In the genomic region with DNA sequence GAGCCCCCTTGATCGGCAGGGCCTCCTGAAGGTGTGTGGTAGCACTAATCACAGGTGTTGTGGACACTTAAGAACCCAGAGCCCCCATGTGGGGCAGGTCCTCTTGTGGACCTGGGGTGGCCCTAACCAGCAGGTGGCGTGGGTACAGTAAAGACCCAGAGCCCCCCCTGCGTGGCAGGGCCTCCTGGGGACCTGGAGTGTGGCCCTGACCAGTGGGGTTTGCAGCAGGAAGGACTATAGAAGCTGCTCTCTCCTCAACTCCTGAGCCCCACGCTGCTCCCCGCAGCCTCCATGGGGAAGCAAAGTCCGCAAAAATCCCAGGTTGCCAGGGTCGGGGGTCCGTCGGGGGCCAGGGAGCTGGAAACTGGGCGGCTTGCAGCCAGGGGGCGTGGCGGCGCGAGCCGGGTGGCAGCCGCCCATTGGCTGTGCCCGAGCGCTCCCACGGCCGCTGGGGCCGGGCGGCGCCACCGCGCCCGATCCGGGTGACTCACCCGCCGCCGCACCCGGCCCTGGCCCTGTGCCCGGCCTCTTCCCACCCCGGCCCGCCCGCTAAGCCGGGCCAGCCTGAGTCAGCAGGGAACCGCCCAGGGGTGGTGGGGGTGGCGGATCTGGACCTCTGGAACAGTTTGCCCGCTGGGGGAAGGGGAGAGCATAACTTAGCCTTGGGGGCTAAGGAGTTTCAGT, we compare ENCODE assay signal across 8 mouse cellular contexts. TPM values are rescaled to one million over a fixed set of nuclear protein-coding genes. Genes with fewer than 3 reads are reported as not detected.
DNase-seq lines count a peak whose midpoint lies in the region; ATAC-seq and TF ChIP-seq lines count a peak whose summit lies in the region.

No protein-coding gene starts in this region.

- peaks cover 19% of the 10 kb centered on the region for H3K4me1 ChIP-seq in embryonic fibroblast, embryonic 13.5 days (ENCODE audit: control insufficient read depth, insufficient read depth, low read length)
- H3K4me1 ChIP-seq in heart, embryonic 10.5 days = peaks cover 32% of the 10 kb centered on the region
- H3K4me1 ChIP-seq in kidney, embryonic 14.5 days (ENCODE audit: control insufficient read depth, insufficient read depth, low read length) = peaks cover 32% of the 10 kb centered on the region
- H3K4me1 ChIP-seq in limb, embryonic 15.5 days = peaks cover 60% of the 10 kb centered on the region
- H3K4me1 ChIP-seq in midbrain, embryonic 16.5 days (ENCODE audit: control insufficient read depth, insufficient read depth, low read length) = peaks cover 7% of the 10 kb centered on the region

- TF ChIP-seq CTCF in embryonic fibroblast, embryonic 13.5 days (IDR thresholded peaks at IDR 0.05; ENCODE audit: borderline replicate concordance, insufficient read depth, low read length) = no peak

- H3K4me2 ChIP-seq in kidney, embryonic 14.5 days (replicated peaks; ENCODE audit: low read depth, low read length) = peak overlapping the region; percentile 58
- peak overlapping the region; percentile 56 for H3K4me2 ChIP-seq in limb, embryonic 15.5 days
- H3K4me2 ChIP-seq in midbrain, embryonic 16.5 days (ENCODE audit: low read length) = peak overlapping the region; percentile 88

- H3K9ac ChIP-seq in kidney, embryonic 14.5 days (ENCODE audit: low read depth, low read length) = peak overlapping the region; percentile 57
- 0 out of 2 replicates have a peak overlapping the region, but pooled peaks have one; percentile 0 for H3K9ac ChIP-seq in limb, embryonic 15.5 days
- H3K9ac ChIP-seq in midbrain, embryonic 16.5 days (ENCODE audit: low read depth, low read length) = peak overlapping the region; percentile 78

- H3K27me3 ChIP-seq in heart, embryonic 10.5 days (ENCODE audit: insufficient read depth, poor library complexity, severe bottlenecking) = peaks cover 35% of the 10 kb centered on the region
- no peaks in the 10 kb centered on the region for H3K27me3 ChIP-seq in kidney, embryonic 14.5 days (ENCODE audit: control insufficient read depth, insufficient read depth, low read length)
- no peaks in the 10 kb centered on the region for H3K27me3 ChIP-seq in limb, embryonic 15.5 days
- no peaks in the 10 kb centered on the region for H3K27me3 ChIP-seq in midbrain, embryonic 16.5 days (ENCODE audit: control insufficient read depth, insufficient read depth, low read depth, low read length)

- H3K9me3 ChIP-seq in heart, embryonic 10.5 days = no peaks in the 10 kb centered on the region
- no peaks in the 10 kb centered on the region for H3K9me3 ChIP-seq in kidney, embryonic 14.5 days (ENCODE audit: control insufficient read depth, low read length)
- H3K9me3 ChIP-seq in limb, embryonic 15.5 days = no peaks in the 10 kb centered on the region
- H3K9me3 ChIP-seq in midbrain, embryonic 16.5 days (replicated peaks; ENCODE audit: control insufficient read depth, low read length, poor library complexity, severe bottlenecking) = no peaks in the 10 kb centered on the region

- peak; percentile 93 for ATAC-seq in kidney, embryonic 14.5 days (ENCODE audit: low FRiP score, low TSS enrichment)
- ATAC-seq in limb, embryonic 15.5 days (ENCODE audit: insufficient number of reproducible peaks, low FRiP score, low TSS enrichment, low read depth) = peak; percentile 70
- ATAC-seq in midbrain, embryonic 16.5 days = peak; percentile 69

- WGBS in heart, embryonic 10.5 days = 3% methylated on average over 39 of the region's 39 CpGs
- WGBS in kidney, embryonic 14.5 days = 3% methylated on average over 29 of the region's 39 CpGs
- under 1% methylated on average over 39 of the region's 39 CpGs for WGBS in limb, embryonic 15.5 days
- 2% methylated on average over 38 of the region's 39 CpGs for WGBS in midbrain, embryonic 16.5 days

- H3K36me3 ChIP-seq in heart, embryonic 10.5 days = no peaks in the 10 kb centered on the region
- H3K36me3 ChIP-seq in kidney, embryonic 14.5 days (ENCODE audit: control insufficient read depth, insufficient read depth, low read length) = no peaks in the 10 kb centered on the region
- no peaks in the 10 kb centered on the region for H3K36me3 ChIP-seq in limb, embryonic 15.5 days
- H3K36me3 ChIP-seq in midbrain, embryonic 16.5 days (ENCODE audit: control insufficient read depth, insufficient read depth, low read length) = no peaks in the 10 kb centered on the region

- H3K4me3 ChIP-seq in embryonic fibroblast, embryonic 13.5 days (ENCODE audit: insufficient read depth, low read length) = no peak overlapping the region
- peak overlapping the region; percentile 61 for H3K4me3 ChIP-seq in heart, embryonic 10.5 days
- H3K4me3 ChIP-seq in kidney, embryonic 14.5 days (ENCODE audit: low read length) = peak overlapping the region; percentile 25
- H3K4me3 ChIP-seq in limb, embryonic 15.5 days = peak overlapping the region; percentile 28
- peak overlapping the region; percentile 43 for H3K4me3 ChIP-seq in midbrain, embryonic 16.5 days (ENCODE audit: low read depth, low read length)

- H3K27ac ChIP-seq in embryonic fibroblast, embryonic 13.5 days (ENCODE audit: insufficient read depth, low read length) = peak overlapping the region; percentile 86
- H3K27ac ChIP-seq in heart, embryonic 10.5 days = peak overlapping the region; percentile 93
- peak overlapping the region; percentile 92 for H3K27ac ChIP-seq in kidney, embryonic 14.5 days (ENCODE audit: low read depth, low read length)
- H3K27ac ChIP-seq in limb, embryonic 15.5 days = peak overlapping the region; percentile 89
- no peak overlapping the region for H3K27ac ChIP-seq in midbrain, embryonic 16.5 days (ENCODE audit: low read length)

- peak; percentile 91 for DNase-seq in 3134 (ENCODE audit: extremely low read depth, insufficient read length, low spot score)
- peak; percentile 97 for DNase-seq in adrenal gland, postnatal 25 days
- DNase-seq in heart, embryonic 10.5 days (ENCODE audit: low spot score) = peak; percentile 92
- peak; percentile 81 to 93 for DNase-seq in spleen, postnatal 10 days (ENCODE audit: low spot score in 2 of 2)

- no peak for TF ChIP-seq POLR2A in embryonic fibroblast, embryonic 13.5 days (IDR thresholded peaks at IDR 0.05; ENCODE audit: low read depth, low read length)

RNA-seq across cellular contexts. Expression of gene Krt78, which starts 23.1 kb away (rescaled TPM):
- total RNA-seq in adrenal gland, postnatal 25 days (2021) = not detected in 2 replicates
- polyA plus RNA-seq in embryonic fibroblast, embryonic 13.5 days (2011; ENCODE audit: insufficient read length, low read depth, missing spikeins) = not detected in 2 replicates
- polyA plus RNA-seq in heart, embryonic 10.5 days (2016; fragmentation: Nextera tagmentation; extraction: Ambion mirVana) = not detected in 2 replicates
- polyA plus RNA-seq in kidney, embryonic 14.5 days (2014; fragmentation: Nextera tagmentation; extraction: Ambion mirVana) = not detected in 2 replicates
- 13.3 and 15.6 TPM in 2 replicates for polyA plus RNA-seq in limb, embryonic 15.5 days (2015; fragmentation: Nextera tagmentation; extraction: Ambion mirVana)
- not detected in 2 replicates for polyA plus RNA-seq in midbrain, embryonic 16.5 days (2015; fragmentation: Nextera tagmentation; extraction: Ambion mirVana)

RNA-seq across cellular contexts. Expression of gene Krt8, which starts 27.1 kb away (rescaled TPM):
- 0.36 and 1.00 TPM in 2 replicates for total RNA-seq in adrenal gland, postnatal 25 days (2021)
- polyA plus RNA-seq in embryonic fibroblast, embryonic 13.5 days (2011; ENCODE audit: insufficient read length, low read depth, missing spikeins) = 0.25 TPM in 1 of 2 replicates, not detected in the other
- 83.2 and 193 TPM in 2 replicates for polyA plus RNA-seq in heart, embryonic 10.5 days (2016; fragmentation: Nextera tagmentation; extraction: Ambion mirVana)
- polyA plus RNA-seq in kidney, embryonic 14.5 days (2014; fragmentation: Nextera tagmentation; extraction: Ambion mirVana) = 179 and 184 TPM in 2 replicates
- 70.8 and 75.5 TPM in 2 replicates for polyA plus RNA-seq in limb, embryonic 15.5 days (2015; fragmentation: Nextera tagmentation; extraction: Ambion mirVana)
- polyA plus RNA-seq in midbrain, embryonic 16.5 days (2015; fragmentation: Nextera tagmentation; extraction: Ambion mirVana) = 2.2 TPM in 2 replicates

RNA-seq across cellular contexts. Expression of gene Krt79, which starts 37.1 kb away (rescaled TPM):
- 0.57 and 0.76 TPM in 2 replicates for total RNA-seq in adrenal gland, postnatal 25 days (2021)
- polyA plus RNA-seq in embryonic fibroblast, embryonic 13.5 days (2011; ENCODE audit: insufficient read length, low read depth, missing spikeins) = not detected in 2 replicates
- polyA plus RNA-seq in heart, embryonic 10.5 days (2016; fragmentation: Nextera tagmentation; extraction: Ambion mirVana) = 1.8 TPM in 2 replicates
- polyA plus RNA-seq in kidney, embryonic 14.5 days (2014; fragmentation: Nextera tagmentation; extraction: Ambion mirVana) = 0.41 and 0.49 TPM in 2 replicates
- 1.2 and 1.3 TPM in 2 replicates for polyA plus RNA-seq in limb, embryonic 15.5 days (2015; fragmentation: Nextera tagmentation; extraction: Ambion mirVana)
- 0.25 and 0.51 TPM in 2 replicates for polyA plus RNA-seq in midbrain, embryonic 16.5 days (2015; fragmentation: Nextera tagmentation; extraction: Ambion mirVana)

RNA-seq across cellular contexts. Expression of gene Krt18, which starts 50.8 kb away (rescaled TPM):
- total RNA-seq in adrenal gland, postnatal 25 days (2021) = 1.5 and 1.8 TPM in 2 replicates
- 1.6 and 8.2 TPM in 2 replicates for polyA plus RNA-seq in embryonic fibroblast, embryonic 13.5 days (2011; ENCODE audit: insufficient read length, low read depth, missing spikeins)
- polyA plus RNA-seq in heart, embryonic 10.5 days (2016; fragmentation: Nextera tagmentation; extraction: Ambion mirVana) = 78.5 and 184 TPM in 2 replicates
- 140 and 164 TPM in 2 replicates for polyA plus RNA-seq in kidney, embryonic 14.5 days (2014; fragmentation: Nextera tagmentation; extraction: Ambion mirVana)
- 39.0 and 44.4 TPM in 2 replicates for polyA plus RNA-seq in limb, embryonic 15.5 days (2015; fragmentation: Nextera tagmentation; extraction: Ambion mirVana)
- 3.8 and 5.1 TPM in 2 replicates for polyA plus RNA-seq in midbrain, embryonic 16.5 days (2015; fragmentation: Nextera tagmentation; extraction: Ambion mirVana)

RNA-seq across cellular contexts. Expression of gene Krt4, which starts 52.6 kb away (rescaled TPM):
- not detected in 2 replicates for total RNA-seq in adrenal gland, postnatal 25 days (2021)
- polyA plus RNA-seq in embryonic fibroblast, embryonic 13.5 days (2011; ENCODE audit: insufficient read length, low read depth, missing spikeins) = not detected in 2 replicates
- polyA plus RNA-seq in heart, embryonic 10.5 days (2016; fragmentation: Nextera tagmentation; extraction: Ambion mirVana) = 0.09 TPM in 1 of 2 replicates, not detected in the other
- 0.11 and 0.38 TPM in 2 replicates for polyA plus RNA-seq in kidney, embryonic 14.5 days (2014; fragmentation: Nextera tagmentation; extraction: Ambion mirVana)
- polyA plus RNA-seq in limb, embryonic 15.5 days (2015; fragmentation: Nextera tagmentation; extraction: Ambion mirVana) = 557 and 616 TPM in 2 replicates
- not detected in 2 replicates for polyA plus RNA-seq in midbrain, embryonic 16.5 days (2015; fragmentation: Nextera tagmentation; extraction: Ambion mirVana)

Comparison
In these comparisons a context has a peak if more than half of its experiments do, and no peak if none do; other contexts are left out.
1. H3K9ac ChIP-seq: peak in every context shown above with its lines; median percentile 78 in midbrain, embryonic 16.5 days; 57 in kidney, embryonic 14.5 days; 0 in limb, embryonic 15.5 days.
2. RNA of gene Krt78, which starts 23.1 kb away (polyA plus RNA-seq): 13.3 to 15.6 TPM in limb, embryonic 15.5 days; not detected in embryonic fibroblast, embryonic 13.5 days, not detected in heart, embryonic 10.5 days, not detected in kidney, embryonic 14.5 days and not detected in midbrain, embryonic 16.5 days; every median in the first group is over 10 times any median in the second.
3. RNA of gene Krt8, which starts 27.1 kb away (polyA plus RNA-seq): 83.2 to 193 TPM in heart, embryonic 10.5 days, 179 to 184 TPM in kidney, embryonic 14.5 days and 70.8 to 75.5 TPM in limb, embryonic 15.5 days; 2.2 TPM in midbrain, embryonic 16.5 days and 0.25 TPM in embryonic fibroblast, embryonic 13.5 days; every median in the first group is over 10 times any median in the second.
4. Peak in every context shown above with its lines, with median percentiles within 50 percentile points of each other: DNase-seq, ATAC-seq and H3K4me2 ChIP-seq.